Mouse (Mus musculus) CH12.LX (cell line): Measurements from ENCODE around the gene Phf7. TPM values are rescaled to one million over a fixed set of nuclear protein-coding genes. Genes with fewer than 3 reads are reported as not detected.

Experiments used
- DNase-seq: peaks from one replicate; pipeline ENCODE4 v3.0.0-alpha.2; 2013; ENCODE audit errors: extremely low read depth
- H3K27ac ChIP-seq: 2 replicates; pipeline ENCODE4 v1.5.1; 2012; ENCODE audit warnings: low read depth, mild to moderate bottlenecking, control low read depth, moderate library complexity; ENCODE audit not compliant: insufficient read depth
- H3K27me3 ChIP-seq: replicated peaks from 2 replicates; pipeline ENCODE3; 2012; ENCODE audit warnings: inconsistent platforms
- H3K36me3 ChIP-seq, 2 experiments: replicated peaks in 1 of 2; 2 replicates each; pipeline versions ENCODE3 to v1.6.1; 2012; ENCODE audit warnings: inconsistent platforms in 1 of 2, low read length in 1 of 2, mild to moderate bottlenecking in 1 of 2, mixed read lengths in 1 of 2, moderate library complexity in 1 of 2; ENCODE audit not compliant: control insufficient read depth in 1 of 2, insufficient read depth in 1 of 2
- H3K4me1 ChIP-seq, 2 experiments: 2 replicates each; pipeline ENCODE4 v1.6.1; 2012; ENCODE audit warnings: inconsistent platforms in 1 of 2, moderate library complexity in 1 of 2; ENCODE audit not compliant: insufficient read depth in 2 of 2, control insufficient read depth in 1 of 2
- H3K4me2 ChIP-seq: 2 replicates; pipeline ENCODE4 v1.6.1; 2012; ENCODE audit warnings: low read depth, mild to moderate bottlenecking, control low read depth; ENCODE audit not compliant: poor library complexity, insufficient read depth, severe bottlenecking
- H3K4me3 ChIP-seq, 3 experiments: fragments of 150-350 bp in 1 of 3; sonication (generic) in 1 of 3; replicated peaks in 1 of 3; 2 replicates each; pipeline versions ENCODE3 to v1.5.1; 2011 to 2012; ENCODE audit warnings: low read depth in 2 of 3, low read length in 2 of 3, mild to moderate bottlenecking in 2 of 3, moderate library complexity in 2 of 3, control low read depth in 1 of 3, improper control_type of control experiment in 1 of 3, inconsistent platforms in 1 of 3, mixed read lengths in 1 of 3; ENCODE audit not compliant: poor library complexity in 1 of 3
- H3K79me2 ChIP-seq: replicated peaks from 2 replicates; pipeline ENCODE4 v1.6.1; 2012; ENCODE audit warnings: mild to moderate bottlenecking, moderate library complexity; ENCODE audit not compliant: control insufficient read depth, poor library complexity, insufficient read depth, severe bottlenecking; ENCODE audit errors: extremely low read depth
- H3K9ac ChIP-seq: 2 replicates; pipeline ENCODE4 v1.6.1; 2012; ENCODE audit warnings: low read depth, mild to moderate bottlenecking, control low read depth, moderate library complexity; ENCODE audit not compliant: insufficient read depth
- H3K9me3 ChIP-seq: replicated peaks from 2 replicates; pipeline ENCODE3; 2012; ENCODE audit warnings: low read length, inconsistent platforms, mixed read lengths
- BHLHE40 ChIP-seq: IDR thresholded peaks from 2 replicates; pipeline ENCODE4 v1.6.1; 2011; ENCODE audit warnings: mild to moderate bottlenecking, low read depth, low read length, improper control_type of control experiment
- CTCF ChIP-seq, 2 experiments: IDR thresholded peaks in 1 of 2; conservative IDR thresholded peaks in 1 of 2; 2 replicates each; pipeline ENCODE4 v1.5.1; 2011 to 2012; ENCODE audit warnings: low read depth in 2 of 2, low read length in 2 of 2, improper control_type of control experiment in 1 of 2, inconsistent platforms in 1 of 2, mild to moderate bottlenecking in 1 of 2, moderate library complexity in 1 of 2
- EP300 ChIP-seq: IDR thresholded peaks from 2 replicates; pipeline ENCODE4 v1.6.1; 2011; ENCODE audit warnings: low read length, improper control_type of control experiment
- ETS1 ChIP-seq: conservative IDR thresholded peaks from 2 replicates; pipeline ENCODE4 v1.6.1; 2012; ENCODE audit warnings: low read depth, mild to moderate bottlenecking, inconsistent platforms, low read length, improper control_type of control experiment, moderate library complexity
- GABPA ChIP-seq: IDR thresholded peaks from 2 replicates; pipeline ENCODE4 v1.6.1; 2012; ENCODE audit warnings: low read depth, low read length, improper control_type of control experiment, inconsistent platforms; ENCODE audit not compliant: insufficient replicate concordance
- HCFC1 ChIP-seq: IDR thresholded peaks from 2 replicates; pipeline ENCODE4 v1.6.1; 2012; ENCODE audit warnings: low read depth, mild to moderate bottlenecking, inconsistent platforms, low read length, improper control_type of control experiment
- IRF4 ChIP-seq: IDR thresholded peaks from 2 replicates; pipeline ENCODE4 v1.6.1; 2014; ENCODE audit warnings: low read depth, mild to moderate bottlenecking, inconsistent platforms, low read length, improper control_type of control experiment
- JUN ChIP-seq: IDR thresholded peaks from 2 replicates; pipeline ENCODE4 v1.6.1; 2011; ENCODE audit warnings: low read depth, mild to moderate bottlenecking, low read length, improper control_type of control experiment, moderate library complexity; ENCODE audit not compliant: insufficient read depth
- JUND ChIP-seq: conservative IDR thresholded peaks from 2 replicates; pipeline ENCODE4 v1.6.1; 2011; ENCODE audit warnings: low read depth, low read length, improper control_type of control experiment
- KAT2A ChIP-seq: IDR thresholded peaks from 2 replicates; pipeline ENCODE4 v1.6.1; 2012; ENCODE audit warnings: low read length, improper control_type of control experiment, inconsistent platforms; ENCODE audit not compliant: insufficient replicate concordance
- MAFK ChIP-seq: IDR thresholded peaks from 2 replicates; pipeline ENCODE4 v1.6.1; 2011; ENCODE audit warnings: low read length, improper control_type of control experiment; ENCODE audit not compliant: insufficient replicate concordance
- MAX ChIP-seq: IDR thresholded peaks from 2 replicates; pipeline ENCODE4 v1.6.1; 2011; ENCODE audit warnings: low read length, improper control_type of control experiment
- MAZ ChIP-seq: IDR thresholded peaks from 2 replicates; pipeline ENCODE4 v1.6.1; 2012; ENCODE audit warnings: low read depth, mild to moderate bottlenecking, inconsistent platforms, low read length, improper control_type of control experiment, moderate library complexity
- MEF2A ChIP-seq: IDR thresholded peaks from 2 replicates; pipeline ENCODE4 v1.6.1; 2014; ENCODE audit warnings: low read depth, mild to moderate bottlenecking, inconsistent platforms, low read length, improper control_type of control experiment, borderline replicate concordance
- MXI1 ChIP-seq: IDR thresholded peaks from 2 replicates; pipeline ENCODE4 v1.6.1; 2011; ENCODE audit warnings: mild to moderate bottlenecking, low read depth, low read length, improper control_type of control experiment
- MYC ChIP-seq: IDR thresholded peaks from 2 replicates; pipeline ENCODE4 v1.6.1; 2011; ENCODE audit warnings: low read depth, mild to moderate bottlenecking, improper control_type of control experiment, low read length
- NELFE ChIP-seq: IDR thresholded peaks from 2 replicates; pipeline ENCODE4 v1.6.1; 2011; ENCODE audit warnings: low read depth, low read length, improper control_type of control experiment
- PAX5 ChIP-seq: IDR thresholded peaks from 2 replicates; pipeline ENCODE4 v1.6.1; 2012; ENCODE audit warnings: low read length, inconsistent platforms, mixed read lengths
- POLR2AphosphoS2 ChIP-seq: IDR thresholded peaks from 2 replicates; pipeline ENCODE4 v1.6.1; 2011; ENCODE audit warnings: low read depth, low read length, improper control_type of control experiment
- RAD21 ChIP-seq: IDR thresholded peaks from 2 replicates; pipeline ENCODE4 v1.6.1; 2011; ENCODE audit warnings: low read depth, mild to moderate bottlenecking, low read length, improper control_type of control experiment, moderate library complexity
- SIN3A ChIP-seq: IDR thresholded peaks from 2 replicates; pipeline ENCODE4 v1.6.1; 2012; ENCODE audit warnings: low read length, improper control_type of control experiment, inconsistent platforms
- TBP ChIP-seq: conservative IDR thresholded peaks from 2 replicates; pipeline ENCODE4 v1.6.1; 2011; ENCODE audit warnings: low read depth, low read length, improper control_type of control experiment
- TCF12 ChIP-seq: IDR thresholded peaks from 2 replicates; pipeline ENCODE4 v1.6.1; 2014; ENCODE audit warnings: low read depth, mild to moderate bottlenecking, inconsistent platforms, low read length, improper control_type of control experiment
- UBTF ChIP-seq: IDR thresholded peaks from 2 replicates; pipeline ENCODE4 v1.6.1; 2012; ENCODE audit warnings: low read depth, mild to moderate bottlenecking, inconsistent platforms, low read length, improper control_type of control experiment, moderate library complexity
- USF1 ChIP-seq: IDR thresholded peaks from 2 replicates; pipeline ENCODE4 v1.6.1; 2014; ENCODE audit warnings: low read depth, mild to moderate bottlenecking, inconsistent platforms, low read length, improper control_type of control experiment
- USF2 ChIP-seq: conservative IDR thresholded peaks from 2 replicates; pipeline ENCODE4 v1.6.1; 2011; ENCODE audit warnings: low read depth, low read length, improper control_type of control experiment
- ZKSCAN1 ChIP-seq: IDR thresholded peaks from 2 replicates; pipeline ENCODE4 v1.6.1; 2012; ENCODE audit warnings: low read depth, inconsistent platforms, low read length, improper control_type of control experiment, borderline replicate concordance
- ZMIZ1 ChIP-seq: IDR thresholded peaks from 2 replicates; pipeline ENCODE4 v1.6.1; 2012; ENCODE audit warnings: low read depth, mild to moderate bottlenecking, inconsistent platforms, low read length, improper control_type of control experiment
- ZNF384 ChIP-seq: IDR thresholded peaks from 2 replicates; pipeline ENCODE4 v1.6.1; 2012; ENCODE audit warnings: low read depth, low read length, improper control_type of control experiment, inconsistent platforms
- dilution Hi-C: fragments of 300-500 bp; cut with MboI; formaldehyde crosslinking; loops from 2 replicates; pipeline ENCODE4 v1.14.3; 2020; ENCODE audit warnings: low sequenced_read_pairs; ENCODE audit not compliant: extremely low pct_unique_long_range_greater_than_20kb, extremely low pct_ligation_motif_present
- in situ Hi-C: fragments of 300-500 bp; cut with MboI; formaldehyde crosslinking; loops from 3 replicates; pipeline ENCODE4 v1.14.3; 2019; ENCODE audit warnings: low sequenced_read_pairs, low pct_ligation_motif_present, low pct_unique_long_range_greater_than_20kb, mixed read lengths
- polyA plus RNA-seq: library from polyadenylated mRNA; unstranded; fragments of >175 nt; gene quantifications from 2 replicates; pipeline ENCODE4 v1.2.1, GENCODE M21; 2012; ENCODE audit warnings: low read depth; ENCODE audit not compliant: insufficient read length
- total RNA-seq, 2 experiments: library from RNA; depleted of rRNA; stranded (reverse); fragments of 300-350 nt in 1 of 2; fragments of >200 nt in 1 of 2; gene quantifications; 2 replicates each; pipeline ENCODE4 v1.2.3; 2012 to 2014

Phf7 gene
- total and polyA plus RNA-seq, 3 experiments = 10.0 to 13.9 (median 13.5) TPM

DNA sequence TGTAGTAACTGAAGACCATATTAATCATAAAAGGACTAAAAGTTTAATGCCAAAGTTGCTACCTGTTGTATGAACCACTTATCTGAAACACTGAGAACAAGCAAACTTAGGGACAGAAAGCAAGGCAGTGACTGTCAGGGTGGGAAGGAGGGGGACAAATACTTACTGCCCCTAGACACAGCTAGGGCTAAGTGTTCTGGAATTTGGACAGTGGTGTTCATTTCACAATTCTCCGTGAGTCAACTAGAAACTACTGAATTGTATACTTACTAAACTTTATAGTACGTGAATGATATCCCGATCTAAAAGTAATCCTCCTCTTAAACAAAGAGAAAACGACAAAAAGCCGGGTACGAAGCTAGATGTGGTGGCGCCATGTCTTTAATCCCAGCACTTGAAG lies 51.5 kb downstream of the Phf7 start:
- no peak overlapping the region for H3K4me3 ChIP-seq
- in situ Hi-C loops (no loop called here), dilution Hi-C loops (no loop called here)
- H3K4me2 ChIP-seq = no peak overlapping the region
- peaks cover 22% of the 10 kb centered on the region for H3K79me2 ChIP-seq
- H3K9me3 ChIP-seq = no peaks in the 10 kb centered on the region
- no peak for DNase-seq
- TF ChIP-seq MXI1 (no peak), IRF4 (no peak), ZNF384 (no peak), EP300 (no peak), USF2 (no peak), USF1 (no peak), UBTF (no peak), TCF12 (no peak), CTCF (conservative IDR thresholded peaks at IDR 0.05 in 1 of 2, IDR thresholded peaks at IDR 0.05 in 1 of 2; ENCODE audit: low read depth in 2 of 2, low read length in 2 of 2) (no peak), ZMIZ1 (no peak), SIN3A (no peak), KAT2A (no peak), NELFE (no peak), ETS1 (no peak), JUN (no peak), POLR2AphosphoS2 (no peak)
- H3K27me3 ChIP-seq = no peaks in the 10 kb centered on the region
- peaks cover 4 to 36% of the 10 kb centered on the region in 2 experiments; a peak in 3 of 4 replicates for H3K4me1 ChIP-seq
- H3K9ac ChIP-seq = no peak overlapping the region
- no peak overlapping the region for H3K27ac ChIP-seq
- peaks cover 48 to 89% of the 10 kb centered on the region in 2 experiments for H3K36me3 ChIP-seq

DNA sequence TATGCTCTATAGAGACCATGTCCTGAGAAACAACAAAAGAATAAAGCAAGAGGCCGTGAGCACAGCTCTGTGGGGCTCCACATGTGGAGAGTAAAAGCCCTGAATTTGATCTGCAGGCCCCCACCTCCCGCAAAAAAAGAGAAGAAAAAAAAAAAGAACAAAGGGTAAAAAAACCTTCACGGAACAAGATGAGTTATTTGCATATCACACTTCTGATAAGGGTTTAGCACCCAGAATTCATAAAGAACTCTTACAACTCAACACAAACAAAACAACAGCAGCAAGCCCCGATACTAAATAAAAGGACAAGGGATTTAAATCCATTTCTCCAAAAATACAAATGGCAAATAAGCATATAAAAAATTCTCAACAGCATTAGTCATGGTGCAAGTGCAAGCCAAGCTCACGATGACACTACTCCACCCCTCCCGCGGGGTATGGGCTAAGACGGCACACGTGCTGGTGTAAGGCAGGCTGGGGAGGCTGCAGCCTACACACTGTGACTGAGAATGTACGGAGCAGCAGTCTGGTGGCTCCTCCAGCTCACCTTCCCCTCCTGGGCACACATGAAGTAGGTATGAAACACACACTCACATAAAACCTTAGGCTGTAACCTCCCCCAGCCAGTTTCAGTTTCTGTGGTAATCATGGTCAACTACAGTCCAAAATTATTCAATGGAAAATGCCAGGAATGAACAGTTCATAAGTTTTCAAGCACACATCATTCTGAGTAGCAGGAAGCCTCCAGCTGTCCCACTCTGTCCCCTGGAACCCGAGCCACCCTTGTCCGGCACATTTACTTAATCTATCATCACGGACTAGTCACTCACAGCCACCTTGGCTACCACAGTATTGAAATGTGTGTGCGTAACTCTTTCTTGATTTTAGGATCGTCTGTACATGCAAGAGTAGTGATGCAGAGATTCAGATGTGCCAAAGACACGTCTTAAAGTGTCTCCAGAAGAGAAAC lies 53.3 kb downstream of the Phf7 start:
- dilution Hi-C loops = no loop called here
- peak overlapping the region; percentile 82 for H3K4me2 ChIP-seq
- TF ChIP-seq MAFK (no peak), MAX (0 out of 2 replicates have a peak, but pooled peaks have one; percentile 61), MAZ (no peak), GABPA (no peak), PAX5 (no peak), SIN3A (0 out of 2 replicates have a peak, but pooled peaks have one; percentile 55), ZKSCAN1 (no peak), TCF12 (no peak), CTCF (conservative IDR thresholded peaks at IDR 0.05 in 1 of 2, IDR thresholded peaks at IDR 0.05 in 1 of 2; ENCODE audit: low read depth in 2 of 2, low read length in 2 of 2) (no peak), USF2 (no peak), TBP (no peak), RAD21 (no peak), JUND (no peak), NELFE (no peak), MEF2A (no peak), IRF4 (peak; percentile 64), ZNF384 (peak; percentile 80), ETS1 (peak; percentile 24; the same call in 1 of the 2 replicates), HCFC1 (0 out of 2 replicates have a peak, but pooled peaks have one; percentile 10), BHLHE40 (peak; percentile 86), MYC (no peak)

More for the DNA sequence above, 53.3 kb downstream of the Phf7 start:
- in situ Hi-C loops = no loop called here
- no peak overlapping the region for H3K9ac ChIP-seq
- peaks cover 43 to 88% of the 10 kb centered on the region in 2 experiments for H3K36me3 ChIP-seq
- H3K27ac ChIP-seq = peak overlapping the region; percentile 48
- H3K4me1 ChIP-seq = peaks cover 4 to 27% of the 10 kb centered on the region in 2 experiments; a peak in 3 of 4 replicates
- no peaks in the 10 kb centered on the region for H3K9me3 ChIP-seq
- peaks cover 16% of the 10 kb centered on the region for H3K79me2 ChIP-seq
- peak overlapping the region in 1 of 3 experiments; percentile 10 for H3K4me3 ChIP-seq
- DNase-seq = peak; percentile 59
- H3K27me3 ChIP-seq = no peaks in the 10 kb centered on the region
